Mouse (Mus musculus) liver, postnatal 0 days (tissue): ENCODE results near the gene Izumo1. TPM values are rescaled to one million over a fixed set of nuclear protein-coding genes. Genes with fewer than 3 reads are reported as not detected.

Experiments used
- ATAC-seq: fragments of 200-750 bp; cut with Nextera tagmentation; 2 replicates; pipeline ENCODE4 v1.8.0; 2017; ENCODE audit warnings: mild to moderate bottlenecking, moderate library complexity
- DNase-seq: peaks from one replicate; pipeline ENCODE4 v3.0.0-alpha.2; 2016
- H3K27ac ChIP-seq: fragments of 300-500 bp; sonication (generic); 2 replicates; pipeline ENCODE4 v1.5.1; 2014; ENCODE audit warnings: antibody characterized with exemption, moderate library complexity, mild to moderate bottlenecking, low read depth
- H3K27me3 ChIP-seq: fragments of 300-500 bp; sonication (generic); 2 replicates; pipeline ENCODE4 v1.6.1; 2014; ENCODE audit warnings: low read length, control low read depth, mixed read lengths; ENCODE audit not compliant: insufficient read depth
- H3K36me3 ChIP-seq: fragments of 300-500 bp; sonication (generic); replicated peaks from 2 replicates; pipeline ENCODE4 v1.6.1; 2014; ENCODE audit warnings: mild to moderate bottlenecking, control low read depth, low read length, moderate library complexity, mixed read lengths; ENCODE audit not compliant: insufficient read depth
- H3K4me1 ChIP-seq: fragments of 300-500 bp; sonication (generic); 2 replicates; pipeline ENCODE4 v1.6.1; 2014; ENCODE audit warnings: antibody characterized with exemption, mild to moderate bottlenecking, control low read depth; ENCODE audit not compliant: insufficient read depth
- H3K4me2 ChIP-seq: fragments of 300-500 bp; sonication (generic); 2 replicates; pipeline ENCODE4 v1.6.1; 2014; ENCODE audit warnings: low read depth, mild to moderate bottlenecking, low read length, moderate library complexity, mixed read lengths
- H3K4me3 ChIP-seq: fragments of 300-500 bp; sonication (generic); 2 replicates; pipeline ENCODE4 v1.5.1; 2014; ENCODE audit warnings: low read depth, low read length
- H3K9ac ChIP-seq: fragments of 300-500 bp; sonication (generic); replicated peaks from 2 replicates; pipeline ENCODE4 v1.6.1; 2014; ENCODE audit warnings: mild to moderate bottlenecking, moderate library complexity
- H3K9me3 ChIP-seq: fragments of 300-500 bp; sonication (generic); 2 replicates; pipeline ENCODE4 v1.6.1; 2016; ENCODE audit warnings: mild to moderate bottlenecking, control low read depth, low read length, mixed read lengths
- CTCF ChIP-seq: sonication (generic); IDR thresholded peaks from 2 replicates; pipeline ENCODE4 v1.5.1; 2016; ENCODE audit warnings: antibody characterized with exemption, low read depth
- EP300 ChIP-seq: IDR thresholded peaks from 2 replicates; pipeline ENCODE4 v1.6.1; 2016; ENCODE audit warnings: antibody characterized with exemption, low read depth, mild to moderate bottlenecking
- WGBS: fragments of 180-500 bp; shearing (Covaris S2); extraction: QIAGEN DNeasy Blood & Tissue Kit; methylation state at CpG from one replicate; pipeline ENCODE4 v1.1.7; 2014; ENCODE audit not compliant: insufficient replicate concordance; 5-methylcytosine and 5-hydroxymethylcytosine counted together
- polyA plus RNA-seq: library from polyadenylated mRNA; unstranded; fragments of >200 nt; fragmentation: Nextera tagmentation; extraction: Ambion mirVana; gene quantifications from 2 replicates; pipeline ENCODE4 v1.2.1, GENCODE M21; 2015

The Izumo1 gene
- polyA plus RNA-seq, 1 experiment from 2014 or later, result 0.09 TPM

DNA sequence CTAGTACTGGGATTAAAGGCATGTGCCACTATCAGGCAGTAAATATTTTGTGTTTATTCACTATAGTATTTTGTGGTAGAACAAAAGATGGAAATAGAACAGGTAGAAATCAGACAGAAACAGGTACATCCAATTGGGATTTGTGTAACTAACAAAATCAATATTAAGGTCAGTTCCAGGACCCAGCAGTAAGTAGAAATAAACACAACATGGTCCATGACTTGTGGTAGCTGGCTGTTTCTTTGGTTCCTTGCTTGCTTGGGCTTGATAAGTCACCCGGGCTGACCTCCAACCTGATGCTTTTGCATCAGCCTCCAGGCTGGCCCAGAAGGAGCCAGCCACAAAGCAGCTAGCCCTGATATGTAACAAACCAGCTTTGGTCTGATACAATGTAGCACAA, 12.1 kb upstream of the Izumo1 start:
- Histone ChIP-seq H3K9ac (no peak overlapping the region), H3K27ac (no peak overlapping the region; the same call in 1 of the 2 replicates), H3K27me3 (no peaks in the 10 kb centered on the region), H3K4me3 (no peak overlapping the region), H3K4me1 (no peaks in the 10 kb centered on the region), H3K9me3 (no peaks in the 10 kb centered on the region), H3K36me3 (no peaks in the 10 kb centered on the region), H3K4me2 (no peak overlapping the region)
- ATAC-seq, result no peak
- 43% methylated on average over 1 of the region's 1 CpGs for WGBS
- TF ChIP-seq EP300 (no peak), CTCF (no peak)
- DNase-seq, result no peak

DNA sequence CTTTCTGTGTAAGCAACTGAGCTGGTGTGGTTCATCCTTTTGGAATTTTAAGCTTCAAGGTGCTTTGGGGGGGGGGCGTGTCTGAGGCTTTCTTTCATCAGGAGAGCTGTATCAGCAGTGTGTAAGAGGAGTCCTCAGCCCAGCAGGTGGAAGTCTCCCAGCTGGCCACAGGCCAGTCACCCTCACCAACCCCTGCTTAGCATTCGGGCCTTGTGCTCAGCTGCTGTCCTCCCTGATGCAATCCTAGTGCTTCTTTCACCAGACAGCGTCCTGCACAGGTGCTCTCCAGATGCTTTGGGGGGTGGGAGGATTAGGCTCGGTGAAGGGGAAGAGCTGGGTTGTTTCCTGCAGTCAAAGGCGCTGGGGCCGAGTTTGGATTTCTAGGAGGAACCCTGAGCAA, 5.3 kb upstream of the Izumo1 start:
- ATAC-seq, result peak; percentile 80
- peak; percentile 54 for DNase-seq
- Histone ChIP-seq H3K4me2 (no peak overlapping the region), H3K4me1 (peaks cover 5% of the 10 kb centered on the region), H3K9ac (no peak overlapping the region), H3K27ac (no peak overlapping the region), H3K27me3 (peaks cover 19% of the 10 kb centered on the region), H3K4me3 (no peak overlapping the region), H3K36me3 (no peaks in the 10 kb centered on the region), H3K9me3 (no peaks in the 10 kb centered on the region)
- TF ChIP-seq EP300 (no peak), CTCF (no peak)
- WGBS, result 40% methylated on average over 6 of the region's 6 CpGs

DNA sequence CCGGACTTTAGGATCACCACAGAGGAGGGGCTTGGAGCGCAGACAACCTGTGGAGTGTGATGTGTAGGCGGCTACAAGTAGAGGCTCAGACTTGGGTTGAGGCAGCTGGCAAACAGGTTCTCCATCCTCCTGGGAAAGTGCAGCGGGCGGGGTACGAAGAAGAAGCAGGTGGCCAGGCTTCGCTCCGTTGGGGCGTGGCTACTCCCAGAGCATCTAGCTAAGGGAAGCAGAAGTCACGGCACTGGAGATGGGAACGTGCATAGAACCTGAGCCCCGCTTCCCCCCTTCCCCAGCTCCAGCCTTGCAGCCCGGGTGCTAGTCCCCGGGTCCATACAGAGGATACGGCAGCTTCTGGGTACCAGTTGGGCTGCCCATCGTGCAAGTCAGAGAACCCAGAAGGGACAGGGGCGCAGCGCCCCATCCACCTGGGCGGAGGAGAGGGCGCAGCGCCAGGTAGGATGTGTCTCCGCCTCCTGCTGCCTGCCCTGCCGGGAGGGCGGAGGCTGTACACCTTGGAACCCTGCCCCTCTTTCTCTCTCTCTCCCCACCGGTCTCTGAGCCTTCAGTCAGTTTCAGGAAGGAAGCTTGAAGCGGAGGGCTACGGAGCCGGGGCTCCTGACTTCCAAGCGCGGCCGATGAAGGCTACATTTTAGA, 4.4 kb upstream of the Izumo1 start, which contains the start of gene Fut1:
Gene Fut1 (plus strand): TSS at position 248 of the 654 bp plus-strand sequence.
- Histone ChIP-seq H3K27ac (no peak within 1 kb of the TSS), H3K36me3 (no peaks in the 10 kb centered on the region), H3K27me3 (peaks cover 19% of the 10 kb centered on the region), H3K4me2 (no peak within 1 kb of the TSS), H3K9me3 (no peaks in the 10 kb centered on the region), H3K4me3 (no peak within 1 kb of the TSS), H3K9ac (no peak within 1 kb of the TSS), H3K4me1 (peaks cover 5% of the 10 kb centered on the region)
- ATAC-seq (no peak), DNase-seq (no peak)
- TF ChIP-seq EP300, result no peak
- TF ChIP-seq CTCF, result no peak
- WGBS, result 14% methylated on average over 29 of the region's 31 CpGs

DNA sequence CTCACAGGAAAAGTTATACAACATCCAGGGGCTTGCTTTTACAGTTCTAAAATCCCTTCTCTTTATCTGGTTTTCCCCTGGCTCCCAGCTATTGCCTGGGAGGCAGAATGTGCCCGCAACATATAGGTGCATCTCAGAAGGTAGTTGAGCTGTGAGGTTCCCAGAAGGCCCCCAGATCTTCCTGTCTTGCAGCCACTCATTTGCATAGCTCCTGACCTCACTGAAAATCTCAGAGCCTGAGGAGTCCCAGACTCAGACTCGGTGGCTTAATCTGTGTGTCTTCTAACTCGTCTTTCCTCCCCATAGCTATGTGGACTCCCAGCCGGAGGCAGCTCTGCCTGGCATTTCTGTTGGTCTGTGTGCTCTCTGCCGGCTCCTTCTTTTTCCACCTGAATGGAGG, 3.3 kb upstream of the Izumo1 start:
- Histone ChIP-seq H3K4me3 (no peak overlapping the region), H3K27ac (no peak overlapping the region), H3K9me3 (no peaks in the 10 kb centered on the region), H3K36me3 (no peaks in the 10 kb centered on the region), H3K27me3 (peaks cover 19% of the 10 kb centered on the region), H3K9ac (no peak overlapping the region), H3K4me1 (peaks cover 5% of the 10 kb centered on the region), H3K4me2 (no peak overlapping the region)
- WGBS, result 64% methylated on average over 5 of the region's 5 CpGs
- TF ChIP-seq CTCF (no peak), EP300 (no peak)
- DNase-seq (no peak), ATAC-seq (no peak)

DNA sequence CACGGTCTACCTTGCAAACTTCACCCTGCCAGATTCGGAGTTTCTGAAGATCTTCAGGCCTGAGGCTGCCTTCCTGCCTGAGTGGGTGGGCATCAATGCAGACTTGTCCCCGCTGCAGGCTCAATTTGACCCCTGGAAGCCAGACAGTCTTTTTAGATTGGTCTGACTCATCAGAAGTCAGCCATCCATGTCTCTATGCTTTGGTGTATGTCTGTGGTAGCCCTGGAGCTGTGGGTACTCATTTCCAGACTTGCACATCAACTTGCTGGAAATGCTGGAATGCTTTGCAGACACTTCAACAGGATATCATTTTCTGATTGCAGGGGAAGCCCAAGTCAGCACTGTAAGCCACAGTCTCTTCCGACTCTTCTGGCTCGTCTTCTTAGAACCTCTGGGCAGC, 2.0 kb upstream of the Izumo1 start:
- no peak overlapping the region for H3K27ac ChIP-seq
- no peak for TF ChIP-seq CTCF
- no peak for TF ChIP-seq EP300
- 76% methylated on average over 5 of the region's 5 CpGs for WGBS
- no peaks in the 10 kb centered on the region for H3K9me3 ChIP-seq
- H3K36me3 ChIP-seq, result no peaks in the 10 kb centered on the region
- peaks cover 5% of the 10 kb centered on the region for H3K4me1 ChIP-seq
- H3K27me3 ChIP-seq, result peaks cover 19% of the 10 kb centered on the region
- DNase-seq (no peak), ATAC-seq (no peak)
- H3K9ac ChIP-seq, result no peak overlapping the region
- no peak overlapping the region for H3K4me3 ChIP-seq
- no peak overlapping the region for H3K4me2 ChIP-seq

DNA sequence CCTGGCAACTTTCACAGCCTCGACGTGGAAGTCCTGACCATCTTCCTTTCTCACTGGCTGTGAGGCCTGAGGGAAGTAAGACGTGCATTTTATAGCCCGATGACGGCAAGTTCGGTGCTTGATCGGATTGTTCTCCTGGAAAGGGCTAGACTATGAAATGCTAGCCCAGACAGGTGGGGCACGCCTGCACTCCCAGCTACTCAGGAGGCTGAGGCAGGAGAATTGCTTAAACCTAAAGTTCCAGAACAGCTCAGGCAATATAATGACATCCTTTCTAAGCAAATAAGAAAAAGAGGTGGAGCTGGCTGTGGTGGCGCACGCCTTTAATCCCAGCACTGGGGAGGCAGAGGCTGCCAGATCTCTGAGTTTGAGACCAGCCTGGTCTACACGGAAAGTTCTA, 1.9 kb downstream of the Izumo1 start:
- H3K4me2 ChIP-seq, result no peak overlapping the region
- TF ChIP-seq EP300 (no peak), CTCF (no peak)
- H3K27me3 ChIP-seq, result peaks cover 16% of the 10 kb centered on the region
- DNase-seq (no peak), ATAC-seq (no peak)
- 88% methylated on average over 11 of the region's 11 CpGs for WGBS
- no peak overlapping the region for H3K9ac ChIP-seq
- H3K4me3 ChIP-seq, result no peak overlapping the region
- H3K4me1 ChIP-seq, result peaks cover 4% of the 10 kb centered on the region
- no peaks in the 10 kb centered on the region for H3K9me3 ChIP-seq
- no peaks in the 10 kb centered on the region for H3K36me3 ChIP-seq
- H3K27ac ChIP-seq, result no peak overlapping the region

DNA sequence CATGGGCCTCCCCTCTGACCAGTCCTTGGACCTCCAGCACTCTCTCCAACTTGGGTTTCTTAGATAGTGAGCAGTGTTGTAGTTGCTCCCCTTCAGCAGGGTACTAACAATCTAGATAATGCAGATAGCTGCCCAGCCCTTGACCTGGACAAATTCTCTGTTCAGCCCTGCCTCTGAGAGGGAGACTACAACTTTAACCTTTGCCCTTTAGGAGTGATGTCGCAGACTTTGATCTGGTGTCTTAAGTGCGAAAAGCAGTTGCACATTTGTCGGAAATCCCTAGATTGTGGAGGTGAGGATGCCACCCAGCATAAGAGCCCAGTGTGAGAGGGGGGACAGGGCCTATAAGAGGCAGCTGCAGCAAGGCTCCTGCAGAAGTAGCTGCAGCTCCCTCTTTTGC, 3.1 kb downstream of the Izumo1 start:
- TF ChIP-seq CTCF (no peak), EP300 (no peak)
- Histone ChIP-seq H3K36me3 (no peaks in the 10 kb centered on the region), H3K27ac (no peak overlapping the region), H3K9me3 (no peaks in the 10 kb centered on the region), H3K4me1 (peaks cover 5% of the 10 kb centered on the region), H3K27me3 (peaks cover 18% of the 10 kb centered on the region), H3K4me3 (no peak overlapping the region), H3K9ac (no peak overlapping the region), H3K4me2 (no peak overlapping the region)
- 75% methylated on average over 3 of the region's 3 CpGs for WGBS
- ATAC-seq, result no peak
- DNase-seq, result no peak
